Mouse (Mus musculus) inflammation-experienced regulatory T-cells (primary cell): ENCODE data around the gene Has1. TPM values are rescaled to one million over a fixed set of nuclear protein-coding genes. Genes with fewer than 3 reads are reported as not detected.

ENCODE experiments used
- polyA plus RNA-seq, 2 experiments: library from polyadenylated mRNA; unstranded; fragments of 100-300 nt; shearing (Covaris generic); gene quantifications; one replicate each; pipeline ENCODE4 v1.2.1; 2017

Gene Has1
- polyA plus RNA-seq = under 1 TPM in 1 of 2 experiments, not detected in 1; 0.12 TPM

DNA sequence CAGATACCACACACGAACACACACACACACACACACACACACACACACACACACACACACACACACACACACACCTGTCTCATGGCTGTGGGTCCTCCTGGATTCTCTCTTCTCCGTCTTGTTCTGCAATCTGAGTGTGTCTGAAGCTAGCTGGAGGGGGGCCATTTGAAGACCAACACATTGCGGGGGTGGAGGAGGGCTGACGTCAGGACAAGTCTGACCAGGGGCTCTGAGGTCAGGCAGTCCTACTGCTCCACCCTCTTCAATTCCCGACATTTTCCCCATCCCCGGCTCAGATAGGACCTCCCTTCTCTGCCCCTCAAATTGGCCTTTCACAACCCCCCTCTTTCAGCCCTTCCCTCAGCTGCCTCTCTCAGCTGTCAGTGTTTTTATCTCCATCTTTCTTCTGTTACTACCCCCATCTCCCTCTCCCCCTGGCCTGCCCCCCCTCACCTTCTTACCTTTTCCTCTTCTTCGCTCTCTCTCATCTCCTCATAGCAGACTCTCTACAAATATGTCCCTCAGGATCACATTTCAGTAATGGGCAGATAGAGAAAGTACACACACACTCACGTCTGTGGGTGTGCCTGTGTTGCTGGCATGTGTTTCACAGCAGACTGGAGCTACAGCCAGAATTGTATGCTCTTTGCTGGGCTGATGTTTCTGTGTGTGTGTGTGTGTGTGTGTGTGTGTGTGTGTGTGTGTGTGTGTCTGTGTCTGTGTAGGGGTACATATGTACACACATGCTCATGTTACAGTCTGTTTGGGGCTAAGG lies at the start of gene Has1:
Gene Has1 (minus strand): TSS at position 142 of the 775 bp plus-strand sequence.

DNA sequence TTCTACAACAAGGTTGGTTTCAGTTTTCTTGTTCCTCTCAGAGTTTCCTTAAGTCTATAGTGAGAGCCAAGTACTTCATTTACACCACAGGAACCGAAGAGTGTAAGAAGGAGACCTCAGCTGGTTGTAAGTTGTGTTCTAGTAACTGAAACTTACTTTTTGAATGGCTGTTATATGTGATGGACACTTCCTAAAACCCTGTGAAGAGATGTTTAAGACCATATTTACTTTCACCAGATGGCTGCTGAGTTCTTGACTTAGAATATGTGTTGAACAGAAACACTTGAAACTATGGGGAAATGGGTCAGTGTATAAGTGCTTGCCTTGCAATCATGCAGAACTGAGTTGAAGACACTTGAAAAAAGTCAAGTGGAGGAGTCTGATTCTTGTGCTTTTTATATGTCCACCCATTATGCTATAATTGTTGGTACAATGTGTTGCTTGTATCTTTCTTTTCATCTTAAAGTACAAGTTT lies 32.8 kb upstream of the Has1 start, which contains the start of the genes Fpr2 and Fpr3:
Gene Fpr2 (plus strand): TSS at position 51 of the 475 bp plus-strand sequence.
Gene Fpr3 (plus strand): TSS at position 79 of the 475 bp plus-strand sequence.

DNA sequence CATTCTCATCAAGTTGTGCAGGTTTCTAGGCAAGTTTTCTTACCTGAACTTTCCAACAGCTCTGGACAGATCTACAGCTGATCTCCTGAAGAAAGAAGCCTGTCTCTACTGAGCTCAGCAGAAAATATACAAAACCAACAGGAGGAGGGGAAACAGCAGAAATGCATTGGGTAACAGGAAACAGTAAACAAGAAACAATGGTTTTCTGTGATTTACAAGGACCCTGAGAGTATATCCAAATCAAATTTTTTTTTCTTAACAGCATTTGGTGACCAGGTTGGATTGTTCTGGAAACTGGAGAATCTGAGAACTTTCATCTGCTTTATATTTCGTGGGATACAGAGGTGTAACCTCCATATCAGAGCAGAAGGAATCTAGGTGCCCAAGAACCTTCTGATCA lies 28.8 kb upstream of the Has1 start, which contains the start of gene Fpr1:
Gene Fpr1 (minus strand): TSS at position 101 of the 400 bp plus-strand sequence.

DNA sequence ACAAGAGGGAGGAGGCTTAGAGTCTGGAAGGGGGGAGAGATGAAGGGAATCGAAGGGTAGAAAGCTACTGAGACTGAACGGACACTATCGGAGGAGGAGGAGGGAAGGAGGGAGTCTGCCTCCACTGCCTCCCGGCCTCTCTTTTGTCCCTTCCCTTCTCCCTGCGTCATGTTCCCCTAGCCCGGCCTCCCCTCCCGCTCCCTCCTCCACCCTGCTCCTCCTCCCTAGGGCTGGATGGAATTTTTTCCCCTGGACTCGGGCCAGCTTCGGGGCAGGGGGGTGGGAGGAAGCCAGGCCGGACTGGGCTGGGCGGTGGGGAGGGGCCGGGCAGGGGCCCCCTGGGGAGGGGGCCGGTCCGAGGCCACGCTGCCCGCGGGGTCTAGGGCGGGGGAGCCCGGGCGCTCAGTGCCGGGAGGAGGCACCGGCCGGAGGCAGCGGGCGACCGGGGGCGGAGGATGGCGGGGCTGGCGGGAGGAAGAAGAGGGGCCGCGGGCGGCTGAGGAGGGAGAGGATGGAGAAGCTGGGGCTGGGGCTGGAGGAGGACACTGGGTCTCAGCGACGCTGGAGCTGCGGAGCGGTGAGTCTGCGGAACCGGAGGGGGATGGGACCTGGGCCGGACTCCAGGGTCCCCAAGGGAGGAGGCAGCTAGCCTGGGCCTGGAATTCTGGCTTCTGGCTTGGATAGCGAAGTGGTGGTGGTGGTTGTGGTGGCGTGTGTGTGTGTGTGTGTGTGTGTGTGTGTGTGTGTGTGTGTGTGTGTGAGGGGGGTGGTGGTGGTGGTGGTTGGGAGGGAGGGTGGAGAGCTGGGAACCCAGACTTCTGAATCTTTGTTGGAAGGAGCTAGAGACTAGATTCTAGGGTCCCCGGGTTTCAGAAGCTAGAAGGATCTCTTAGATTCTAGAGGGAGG lies 28.0 kb downstream of the Has1 start, which contains the start of gene Spaca6:
Gene Spaca6 (plus strand): TSS at position 408 of the 907 bp plus-strand sequence.

Other genes starting within 250 kb of the Has1 start
- 10 to 100 TPM; 30.3 to 40.7 TPM for gene Lnpep, start 230.2 kb downstream of the Has1 start, polyA plus RNA-seq
- under 1 TPM; 0.06 to 0.17 TPM for gene Vmn2r90, start 151.5 kb downstream of the Has1 start, polyA plus RNA-seq
- 1 to 10 TPM; 3.1 to 5.0 TPM for gene Spaca6, start 28.0 kb downstream of the Has1 start, polyA plus RNA-seq
- gene Fpr1, start 28.7 kb upstream of the Has1 start, polyA plus RNA-seq = 1 to 10 TPM in 1 of 2 experiments, not detected in 1; 1.3 TPM
- 1 to 10 TPM in 1 of 2 experiments, under 1 TPM in 1; 0.13 to 2.6 TPM for gene Fpr2, start 32.6 kb upstream of the Has1 start, polyA plus RNA-seq
- under 1 TPM; 0.12 to 0.49 TPM for gene Fpr3, start 32.6 kb upstream of the Has1 start, polyA plus RNA-seq
- not detected for gene Fpr-rs4, start 166.5 kb upstream of the Has1 start, polyA plus RNA-seq
- under 1 TPM; 0.07 to 0.13 TPM for gene Vmn2r124, start 194.2 kb upstream of the Has1 start, polyA plus RNA-seq
- under 1 TPM in 1 of 2 experiments, not detected in 1; 0.07 TPM for gene Vmn2r91, start 229.8 kb upstream of the Has1 start, polyA plus RNA-seq